Mouse (Mus musculus) neutrophil, adult 65 days (primary cell): ENCODE results near the gene Olfr519. TPM values are rescaled to one million over a fixed set of nuclear protein-coding genes. Genes with fewer than 3 reads are reported as not detected.

Experiments
- total RNA-seq: library from RNA; stranded (reverse); gene quantifications from 2 replicates; pipeline ENCODE4 v1.2.4, GENCODE M21; 2023

Gene Olfr519
- total RNA-seq: not detected in 2 replicates

GRCm38 (mm10) chr7:108894320-108894719 lies at the start of gene Olfr519:
TSS of gene Olfr519 (minus strand) at chr7:108894420.

GRCm38 (mm10) chr7:108933794-108934731 lies 39.8 kb upstream of the Olfr519 start, which contains the start of gene Eif3f:
TSS of gene Eif3f (plus strand) at chr7:108934417.

GRCm38 (mm10) chr7:108929726-108930393 lies 35.6 kb upstream of the Olfr519 start, which contains the start of gene Nlrp10:
TSS of gene Nlrp10 (minus strand) at chr7:108930178.

GRCm38 (mm10) chr7:108884906-108885305 lies 9.3 kb downstream of the Olfr519 start, which contains the start of gene Olfr518:
TSS of gene Olfr518 (minus strand) at chr7:108885006.

GRCm38 (mm10) chr7:108872279-108872678 lies 21.9 kb downstream of the Olfr519 start, which contains the start of gene Olfr517:
TSS of gene Olfr517 (minus strand) at chr7:108872379.

GRCm38 (mm10) chr7:108850429-108850828 lies 43.8 kb downstream of the Olfr519 start, which contains the start of gene Olfr516:
TSS of gene Olfr516 (minus strand) at chr7:108850529.

Other genes with a start within 250 kb of the Olfr519 start
- gene Olfr509, start 242.5 kb downstream of the Olfr519 start, total RNA-seq: not detected in 2 replicates
- not detected in 2 replicates for gene Olfr510, start 228.0 kb downstream of the Olfr519 start, total RNA-seq
- gene Olfr512, start 181.1 kb downstream of the Olfr519 start, total RNA-seq: not detected in 2 replicates
- gene Olfr513, start 143.4 kb downstream of the Olfr519 start, total RNA-seq: not detected in 2 replicates
- gene Olfr514, start 68.4 kb downstream of the Olfr519 start, total RNA-seq: not detected in 2 replicates
- not detected in 2 replicates for gene Olfr516, start 43.9 kb downstream of the Olfr519 start, total RNA-seq
- not detected in 2 replicates for gene Olfr517, start 22.0 kb downstream of the Olfr519 start, total RNA-seq
- not detected in 2 replicates for gene Olfr518, start 9.4 kb downstream of the Olfr519 start, total RNA-seq
- gene Nlrp10, start 35.8 kb upstream of the Olfr519 start, total RNA-seq: 0.09 and 0.11 TPM in 2 replicates
- 102 and 104 TPM in 2 replicates for gene Eif3f, start 40.0 kb upstream of the Olfr519 start, total RNA-seq
- 0.35 TPM in 1 of 2 replicates, not detected in the other for gene Tub, start 55.9 kb upstream of the Olfr519 start, total RNA-seq
- gene Ric3, start 188.9 kb upstream of the Olfr519 start, total RNA-seq: 0.43 and 0.66 TPM in 2 replicates